Mouse (Mus musculus) thymus, adult 2 months (tissue): ENCODE data around the gene Dcaf17. TPM values are rescaled to one million over a fixed set of nuclear protein-coding genes. Genes with fewer than 3 reads are reported as not detected.
A peak's percentile ranks its signal among the peaks of the same experiment; 100 is the strongest.

Source experiments
- DNase-seq: peaks from one replicate; pipeline ENCODE4 v3.0.0; 2021
- H3K27ac ChIP-seq: fragments of 200-500 bp; 2 replicates; pipeline ENCODE4 v1.5.1; 2012; ENCODE audit warnings: low read length, control low read depth; ENCODE audit not compliant: control insufficient read depth, insufficient read depth
- H3K27me3 ChIP-seq: fragments of 200-500 bp; 2 replicates; pipeline ENCODE4 v1.6.1; 2012; ENCODE audit warnings: mild to moderate bottlenecking, low read length, moderate library complexity, mixed read lengths; ENCODE audit not compliant: control insufficient read depth, insufficient read depth
- H3K36me3 ChIP-seq: fragments of 200-500 bp; 2 replicates; pipeline ENCODE4 v1.6.1; 2012; ENCODE audit warnings: mild to moderate bottlenecking, low read length, moderate library complexity; ENCODE audit not compliant: control insufficient read depth, insufficient read depth
- H3K4me1 ChIP-seq: fragments of 200-500 bp; replicated peaks from 2 replicates; pipeline ENCODE4 v1.6.1; 2012; ENCODE audit warnings: low read length; ENCODE audit not compliant: control insufficient read depth, insufficient read depth
- H3K4me3 ChIP-seq: fragments of 200-500 bp; 2 replicates; pipeline ENCODE4 v1.5.1; 2012; ENCODE audit warnings: mild to moderate bottlenecking, low read length, control low read depth, moderate library complexity; ENCODE audit not compliant: control insufficient read depth, insufficient read depth
- CTCF ChIP-seq: fragments of 200-500 bp; IDR thresholded peaks from 2 replicates; pipeline ENCODE4 v1.5.1; 2012; ENCODE audit warnings: mild to moderate bottlenecking, control low read depth, low read length, moderate library complexity, borderline replicate concordance; ENCODE audit not compliant: control insufficient read depth, poor library complexity, insufficient read depth; ENCODE audit errors: extremely low read depth
- POLR2A ChIP-seq: fragments of 200-500 bp; IDR thresholded peaks from 2 replicates; pipeline ENCODE4 v1.6.1; 2012; ENCODE audit warnings: mild to moderate bottlenecking, low read length, control low read depth, moderate library complexity; ENCODE audit not compliant: control insufficient read depth, poor library complexity, insufficient read depth; ENCODE audit errors: extremely low read depth
- WGBS: fragments of 180-500 bp; shearing (Covaris S2); methylation state at CpG from one replicate; pipeline ENCODE4 v1.1.7; 2018; 5-methylcytosine and 5-hydroxymethylcytosine counted together
- polyA plus RNA-seq: library from polyadenylated mRNA; depleted of rRNA; stranded (reverse); fragments of >200 nt; gene quantifications from 2 replicates; pipeline ENCODE4 v1.2.3, GENCODE M21; 2012

The Dcaf17 gene
- polyA plus RNA-seq, 1 experiment, result 10.2 TPM

- H3K27me3 ChIP-seq, result no peaks in the 10 kb centered on the region
- 98% methylated on average over 3 of the region's 3 CpGs for WGBS
- no peak for DNase-seq
- H3K4me1 ChIP-seq, result no peaks in the 10 kb centered on the region
- TF ChIP-seq CTCF (no peak), POLR2A (no peak)
- peaks cover 8% of the 10 kb centered on the region; the same call in 1 of the 2 replicates for H3K36me3 ChIP-seq
- H3K4me3 ChIP-seq, result no peak overlapping the region
- no peak overlapping the region for H3K27ac ChIP-seq
Observed at GRCm38 (mm10) chr2:71073828-71074227, 18.7 kb downstream of the Dcaf17 start.

GRCm38 (mm10) chr2:71082416-71082815 lies 27.3 kb downstream of the Dcaf17 start:
- no peak overlapping the region for H3K4me3 ChIP-seq
- H3K36me3 ChIP-seq, result peaks cover 37% of the 10 kb centered on the region
- no peaks in the 10 kb centered on the region for H3K4me1 ChIP-seq
- no peaks in the 10 kb centered on the region for H3K27me3 ChIP-seq
- H3K27ac ChIP-seq, result no peak overlapping the region
- TF ChIP-seq POLR2A (no peak), CTCF (no peak)
- no peak for DNase-seq
- WGBS, result 96% methylated on average over 7 of the region's 7 CpGs

- DNase-seq, result no peak
- H3K4me1 ChIP-seq, result no peaks in the 10 kb centered on the region
- H3K27ac ChIP-seq, result no peak overlapping the region
- WGBS, result 98% methylated on average over 6 of the region's 6 CpGs
- peaks cover 49% of the 10 kb centered on the region for H3K36me3 ChIP-seq
- H3K4me3 ChIP-seq, result no peak overlapping the region
- no peaks in the 10 kb centered on the region for H3K27me3 ChIP-seq
- no peak for TF ChIP-seq CTCF
- TF ChIP-seq POLR2A, result no peak
Observed at GRCm38 (mm10) chr2:71083454-71084193, 28.5 kb downstream of the Dcaf17 start.

- Histone ChIP-seq H3K4me3 (no peak overlapping the region), H3K27me3 (no peaks in the 10 kb centered on the region), H3K27ac (no peak overlapping the region), H3K36me3 (peaks cover 56% of the 10 kb centered on the region), H3K4me1 (no peaks in the 10 kb centered on the region; the same call in 1 of the 2 replicates)
- no peak for DNase-seq
- WGBS, result 80% methylated on average over 3 of the region's 3 CpGs
- TF ChIP-seq POLR2A (no peak), CTCF (no peak)
Observed at GRCm38 (mm10) chr2:71089766-71090165, 34.6 kb downstream of the Dcaf17 start.

GRCm38 (mm10) chr2:71090660-71091445 lies 35.7 kb downstream of the Dcaf17 start:
- no peak overlapping the region for H3K27ac ChIP-seq
- H3K36me3 ChIP-seq, result peaks cover 56% of the 10 kb centered on the region
- no peak for TF ChIP-seq CTCF
- no peak for TF ChIP-seq POLR2A
- peak; percentile 56 for DNase-seq
- no peaks in the 10 kb centered on the region; the same call in 1 of the 2 replicates for H3K4me1 ChIP-seq
- WGBS, result 96% methylated on average over 4 of the region's 4 CpGs
- no peaks in the 10 kb centered on the region for H3K27me3 ChIP-seq
- H3K4me3 ChIP-seq, result no peak overlapping the region

GRCm38 (mm10) chr2:71096170-71096569 lies 41.0 kb downstream of the Dcaf17 start:
- H3K4me1 ChIP-seq, result no peaks in the 10 kb centered on the region; the same call in 1 of the 2 replicates
- DNase-seq, result no peak
- WGBS, result 90% methylated on average over 7 of the region's 7 CpGs
- peaks cover 21% of the 10 kb centered on the region for H3K36me3 ChIP-seq
- no peaks in the 10 kb centered on the region for H3K27me3 ChIP-seq
- no peak overlapping the region for H3K27ac ChIP-seq
- TF ChIP-seq POLR2A (no peak), CTCF (no peak)
- no peak overlapping the region for H3K4me3 ChIP-seq
